Mouse (Mus musculus) embryonic facial prominence, embryonic 12.5 days (tissue): Measurements from ENCODE around the gene Adgrf2. TPM values are rescaled to one million over a fixed set of nuclear protein-coding genes. Genes with fewer than 3 reads are reported as not detected.

Experiments
- ATAC-seq: fragments of 200-750 bp; cut with Nextera tagmentation; 2 replicates; pipeline ENCODE4 v1.8.0; 2017; ENCODE audit not compliant: insufficient number of reproducible peaks, insufficient read depth, low FRiP score, low TSS enrichment
- H3K27ac ChIP-seq: fragments of 300-500 bp; sonication (generic); 2 replicates; pipeline ENCODE4 v1.5.1; 2016; ENCODE audit warnings: mild to moderate bottlenecking
- H3K27me3 ChIP-seq: fragments of 300-500 bp; sonication (generic); 2 replicates; pipeline ENCODE4 v1.6.1; 2016; ENCODE audit warnings: mild to moderate bottlenecking, moderate library complexity
- H3K36me3 ChIP-seq: fragments of 300-500 bp; sonication (generic); 2 replicates; pipeline ENCODE4 v1.6.1; 2016; ENCODE audit warnings: mild to moderate bottlenecking
- H3K4me1 ChIP-seq: fragments of 300-500 bp; sonication (generic); 2 replicates; pipeline ENCODE4 v1.6.1; 2016
- H3K4me2 ChIP-seq: fragments of 300-500 bp; sonication (generic); replicated peaks from 2 replicates; pipeline ENCODE4 v1.6.1; 2016; ENCODE audit warnings: mild to moderate bottlenecking, moderate library complexity
- H3K4me3 ChIP-seq: fragments of 300-500 bp; sonication (generic); 2 replicates; pipeline ENCODE4 v1.5.1; 2016; ENCODE audit warnings: mild to moderate bottlenecking
- H3K9ac ChIP-seq: fragments of 300-500 bp; sonication (generic); 2 replicates; pipeline ENCODE4 v1.6.1; 2016; ENCODE audit warnings: mild to moderate bottlenecking, moderate library complexity
- H3K9me3 ChIP-seq: fragments of 300-500 bp; sonication (generic); 2 replicates; pipeline ENCODE4 v1.6.1; 2016; ENCODE audit warnings: mild to moderate bottlenecking, moderate library complexity
- WGBS: fragments of 180-500 bp; shearing (Covaris S2); methylation state at CpG from one replicate; pipeline ENCODE4 v1.1.7; 2016; 5-methylcytosine and 5-hydroxymethylcytosine counted together
- polyA plus RNA-seq: library from polyadenylated mRNA; unstranded; fragments of >200 nt; fragmentation: Nextera tagmentation; extraction: Ambion mirVana; gene quantifications from 2 replicates; pipeline ENCODE4 v1.2.1, GENCODE M21; 2016

Adgrf2 gene
- polyA plus RNA-seq = 0.09 and 0.10 TPM in 2 replicates

- H3K36me3 ChIP-seq = no peaks in the 10 kb centered on the region
Observed at GRCm38 (mm10) chr17:42741801-42742217, at the start of gene Adgrf2. Gene Adgrf2 (minus strand): TSS chr17:42742179.

DNA sequence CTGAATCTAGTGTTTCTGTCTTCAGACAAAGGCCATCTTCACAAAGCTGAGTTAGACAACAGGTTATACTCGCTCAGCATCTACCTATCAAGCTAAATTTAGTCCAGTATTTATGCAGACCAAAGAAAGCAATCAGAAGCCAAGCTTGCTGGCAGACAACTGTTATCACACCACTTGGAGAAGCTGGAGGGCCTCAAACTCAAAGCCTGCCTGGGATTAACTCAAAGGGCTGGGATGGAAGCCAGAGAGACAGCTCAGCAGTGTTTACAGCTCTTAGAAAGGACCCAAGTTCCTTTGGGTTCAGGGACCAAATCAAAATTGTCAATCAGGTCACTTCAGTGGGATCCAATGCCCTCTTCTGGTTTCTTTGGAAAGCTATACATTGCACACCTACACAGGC, 48.8 kb upstream of the Adgrf2 start:
- Histone ChIP-seq H3K4me1 (no peaks in the 10 kb centered on the region), H3K27ac (no peak overlapping the region), H3K27me3 (no peaks in the 10 kb centered on the region), H3K9ac (no peak overlapping the region), H3K4me2 (no peak overlapping the region), H3K4me3 (no peak overlapping the region), H3K36me3 (0 out of 2 replicates have a peak, but pooled peaks cover 3% of the 10 kb centered on the region), H3K9me3 (no peaks in the 10 kb centered on the region)
- WGBS = 95% methylated on average over 1 of the region's 1 CpGs
- ATAC-seq = no peak

More at GRCm38 (mm10) chr17:42741801-42742217, at the start of gene Adgrf2:
- Histone ChIP-seq H3K27me3 (no peaks in the 10 kb centered on the region), H3K4me2 (0 out of 2 replicates have a peak within 1 kb of the TSS, but pooled peaks have one; percentile 15), H3K4me3 (no peak within 1 kb of the TSS), H3K9ac (no peak within 1 kb of the TSS), H3K9me3 (no peaks in the 10 kb centered on the region), H3K4me1 (no peaks in the 10 kb centered on the region), H3K27ac (no peak within 1 kb of the TSS)
- ATAC-seq = peak; percentile 10; the same call in 1 of the 2 replicates
- WGBS = 22% methylated on average over 7 of the region's 7 CpGs

- no peaks in the 10 kb centered on the region for H3K27me3 ChIP-seq
- 78% methylated on average over 2 of the region's 2 CpGs for WGBS
- H3K4me2 ChIP-seq = no peak overlapping the region
- H3K9ac ChIP-seq = no peak overlapping the region
- H3K4me3 ChIP-seq = no peak overlapping the region
- no peaks in the 10 kb centered on the region for H3K4me1 ChIP-seq
- no peaks in the 10 kb centered on the region for H3K9me3 ChIP-seq
- no peak for ATAC-seq
- no peak overlapping the region for H3K27ac ChIP-seq
- H3K36me3 ChIP-seq = 0 out of 2 replicates have a peak, but pooled peaks cover 3% of the 10 kb centered on the region
Observed at GRCm38 (mm10) chr17:42789723-42790122, 47.7 kb upstream of the Adgrf2 start.

DNA sequence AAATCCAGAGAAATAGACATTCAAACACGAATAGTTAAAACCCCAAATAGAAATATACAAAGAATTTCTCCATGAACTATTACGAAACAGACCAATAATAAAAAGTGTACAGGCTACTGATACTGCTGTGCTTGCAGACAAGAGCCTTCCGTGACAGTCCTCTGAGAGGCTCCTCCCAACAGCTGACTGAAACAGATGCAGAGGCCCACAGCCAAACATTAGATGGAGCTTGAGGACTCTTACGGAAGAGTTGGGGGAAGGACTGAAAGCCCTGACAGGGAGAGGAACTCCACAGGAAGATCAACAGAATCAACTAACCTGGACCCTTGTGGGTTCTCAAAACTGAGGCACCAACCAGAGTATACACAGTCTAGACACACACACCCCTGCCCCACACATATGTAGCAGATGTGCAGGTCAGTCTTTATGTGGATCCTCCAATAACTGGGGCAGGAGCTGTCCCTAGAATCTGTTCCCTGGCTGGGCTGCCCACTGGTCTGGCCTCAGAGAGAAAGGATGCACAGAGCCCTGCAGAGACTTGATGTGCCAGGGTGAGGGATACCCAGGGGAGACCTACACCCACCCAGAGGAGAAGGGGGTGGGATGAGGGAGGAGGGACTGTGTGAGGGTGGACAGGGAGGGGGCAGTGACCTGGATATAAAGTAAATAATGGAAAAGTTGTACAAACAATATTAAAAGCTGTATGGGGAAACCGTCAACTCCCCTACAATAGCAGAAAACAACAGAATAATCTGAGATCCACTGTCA, 46.9 kb upstream of the Adgrf2 start:
- WGBS = 86% methylated on average over 5 of the region's 5 CpGs

GRCm38 (mm10) chr17:42782156-42782757, 40.3 kb upstream of the Adgrf2 start:
- Histone ChIP-seq H3K9me3 (no peaks in the 10 kb centered on the region), H3K27me3 (no peaks in the 10 kb centered on the region), H3K36me3 (no peaks in the 10 kb centered on the region), H3K27ac (no peak overlapping the region), H3K4me3 (no peak overlapping the region), H3K4me2 (no peak overlapping the region), H3K4me1 (no peaks in the 10 kb centered on the region), H3K9ac (no peak overlapping the region)
- WGBS = 49% methylated on average over 7 of the region's 7 CpGs
- no peak for ATAC-seq

More for the DNA sequence above, 46.9 kb upstream of the Adgrf2 start:
- H3K4me1 ChIP-seq = no peaks in the 10 kb centered on the region
- no peak for ATAC-seq
- H3K9me3 ChIP-seq = no peaks in the 10 kb centered on the region
- no peak overlapping the region for H3K9ac ChIP-seq
- H3K27me3 ChIP-seq = no peaks in the 10 kb centered on the region
- 0 out of 2 replicates have a peak, but pooled peaks cover 3% of the 10 kb centered on the region for H3K36me3 ChIP-seq
- no peak overlapping the region for H3K4me3 ChIP-seq
- no peak overlapping the region for H3K4me2 ChIP-seq
- no peak overlapping the region for H3K27ac ChIP-seq

GRCm38 (mm10) chr17:42753791-42754190, 11.8 kb upstream of the Adgrf2 start:
- H3K36me3 ChIP-seq = no peaks in the 10 kb centered on the region
- no peaks in the 10 kb centered on the region for H3K9me3 ChIP-seq
- H3K27ac ChIP-seq = no peak overlapping the region
- H3K27me3 ChIP-seq = no peaks in the 10 kb centered on the region
- H3K4me1 ChIP-seq = no peaks in the 10 kb centered on the region
- no peak overlapping the region for H3K4me2 ChIP-seq
- ATAC-seq = no peak
- 64% methylated on average over 2 of the region's 2 CpGs for WGBS
- H3K4me3 ChIP-seq = no peak overlapping the region
- no peak overlapping the region for H3K9ac ChIP-seq

GRCm38 (mm10) chr17:42752173-42752572, 10.2 kb upstream of the Adgrf2 start:
- WGBS = 97% methylated on average over 2 of the region's 2 CpGs

GRCm38 (mm10) chr17:42745657-42746420, 3.9 kb upstream of the Adgrf2 start:
- 86% methylated on average over 6 of the region's 6 CpGs for WGBS
- H3K27me3 ChIP-seq = no peaks in the 10 kb centered on the region
- H3K36me3 ChIP-seq = no peaks in the 10 kb centered on the region
- no peaks in the 10 kb centered on the region for H3K4me1 ChIP-seq
- H3K27ac ChIP-seq = no peak overlapping the region
- ATAC-seq = no peak
- H3K9me3 ChIP-seq = no peaks in the 10 kb centered on the region
- H3K9ac ChIP-seq = no peak overlapping the region
- no peak overlapping the region for H3K4me3 ChIP-seq
- H3K4me2 ChIP-seq = no peak overlapping the region

More at GRCm38 (mm10) chr17:42752173-42752572, 10.2 kb upstream of the Adgrf2 start:
- H3K9me3 ChIP-seq = no peaks in the 10 kb centered on the region
- no peaks in the 10 kb centered on the region for H3K27me3 ChIP-seq
- no peaks in the 10 kb centered on the region for H3K36me3 ChIP-seq
- no peak overlapping the region for H3K27ac ChIP-seq
- H3K4me3 ChIP-seq = no peak overlapping the region
- ATAC-seq = no peak
- no peak overlapping the region for H3K4me2 ChIP-seq
- H3K4me1 ChIP-seq = no peaks in the 10 kb centered on the region
- no peak overlapping the region for H3K9ac ChIP-seq

- Histone ChIP-seq H3K4me1 (no peaks in the 10 kb centered on the region), H3K4me2 (no peak overlapping the region), H3K9ac (no peak overlapping the region), H3K9me3 (no peaks in the 10 kb centered on the region), H3K36me3 (no peaks in the 10 kb centered on the region), H3K27ac (no peak overlapping the region), H3K4me3 (no peak overlapping the region), H3K27me3 (no peaks in the 10 kb centered on the region)
- 87% methylated on average over 3 of the region's 3 CpGs for WGBS
- no peak for ATAC-seq
Observed at GRCm38 (mm10) chr17:42742823-42743222, 844 bp upstream of the Adgrf2 start.

DNA sequence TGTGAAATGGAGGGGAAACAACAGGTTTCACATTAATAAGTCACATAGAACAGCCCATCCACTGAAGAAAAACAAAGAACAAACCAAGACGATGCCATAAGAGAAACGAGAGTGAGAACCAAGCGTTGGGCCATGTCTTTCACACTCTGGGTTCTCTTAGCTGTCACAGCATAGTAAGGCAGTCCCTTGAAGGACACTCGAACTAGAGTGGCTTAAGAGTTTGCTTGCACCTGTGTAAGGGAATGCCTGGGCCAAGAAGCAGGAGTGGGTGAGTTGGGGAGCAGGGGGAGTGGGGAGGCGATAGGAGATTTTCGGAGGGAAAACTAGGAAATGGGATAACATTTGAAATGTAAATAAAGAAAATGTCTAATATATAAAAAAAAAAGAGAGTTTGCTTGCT, 3.2 kb downstream of the Adgrf2 start:
- no peaks in the 10 kb centered on the region for H3K4me1 ChIP-seq
- no peak overlapping the region for H3K9ac ChIP-seq
- ATAC-seq = no peak
- H3K4me3 ChIP-seq = no peak overlapping the region
- H3K9me3 ChIP-seq = no peaks in the 10 kb centered on the region
- H3K36me3 ChIP-seq = no peaks in the 10 kb centered on the region
- 89% methylated on average over 6 of the region's 6 CpGs for WGBS
- H3K27ac ChIP-seq = no peak overlapping the region
- no peak overlapping the region for H3K4me2 ChIP-seq
- H3K27me3 ChIP-seq = no peaks in the 10 kb centered on the region

DNA sequence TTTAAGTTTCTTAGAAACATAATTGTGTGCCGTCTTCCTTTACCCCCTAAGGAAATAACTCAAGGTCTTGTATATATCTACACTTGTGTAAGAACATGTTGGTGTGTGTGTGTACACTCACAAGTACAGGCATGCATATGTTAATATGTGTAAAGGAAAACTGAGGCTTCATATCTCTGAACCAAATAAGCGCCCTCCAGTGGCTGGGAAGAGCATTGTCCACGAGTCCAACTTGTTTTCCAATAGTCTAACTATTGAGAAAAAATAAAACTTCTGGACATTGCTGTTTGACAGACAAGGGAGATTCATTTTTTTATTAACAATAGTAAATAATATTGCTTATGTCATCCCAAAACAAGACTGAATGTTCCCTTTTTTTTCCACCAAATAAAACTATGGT, 24.8 kb downstream of the Adgrf2 start:
- H3K4me1 ChIP-seq = no peaks in the 10 kb centered on the region
- no peaks in the 10 kb centered on the region for H3K27me3 ChIP-seq
- H3K9ac ChIP-seq = no peak overlapping the region
- H3K4me2 ChIP-seq = no peak overlapping the region
- ATAC-seq = no peak
- H3K36me3 ChIP-seq = no peaks in the 10 kb centered on the region
- 47% methylated on average over 3 of the region's 3 CpGs for WGBS
- H3K27ac ChIP-seq = no peak overlapping the region
- H3K4me3 ChIP-seq = no peak overlapping the region
- no peaks in the 10 kb centered on the region for H3K9me3 ChIP-seq
